Mouse (Mus musculus) R1 (cell line): Measurements from ENCODE around the gene Csnk2a1.
"Not testable (repeated sequence)": the region's sequence is repeated elsewhere in the genome, so short reads cannot be mapped to it uniquely, and the experiment has no call there.

Source experiments
- DNase-seq: peaks from one replicate; pipeline ENCODE4 v3.0.0-alpha.2; 2018; ENCODE audit warnings: low read depth, low spot score

The Csnk2a1 gene

DNA sequence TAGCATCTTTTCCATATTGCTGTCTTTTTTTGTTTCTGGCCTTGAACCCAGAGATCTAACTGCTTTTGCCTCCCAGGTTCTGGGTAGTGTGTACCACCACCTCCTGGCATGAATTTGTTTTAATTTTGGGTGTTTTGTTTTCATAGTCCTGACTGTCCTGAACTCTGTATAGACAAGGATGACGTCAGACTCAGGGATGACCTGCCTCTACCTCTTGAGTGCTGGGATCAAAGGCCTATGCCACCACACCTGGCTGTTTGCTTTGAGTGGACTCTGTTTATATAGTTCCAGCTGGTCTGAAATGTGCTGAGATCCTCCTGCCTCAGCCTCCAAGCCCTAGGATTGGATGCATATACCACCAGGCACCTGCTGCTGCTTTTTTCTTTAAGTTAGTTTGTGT lies 11.3 kb downstream of the Csnk2a1 start:
- no peak for DNase-seq

DNA sequence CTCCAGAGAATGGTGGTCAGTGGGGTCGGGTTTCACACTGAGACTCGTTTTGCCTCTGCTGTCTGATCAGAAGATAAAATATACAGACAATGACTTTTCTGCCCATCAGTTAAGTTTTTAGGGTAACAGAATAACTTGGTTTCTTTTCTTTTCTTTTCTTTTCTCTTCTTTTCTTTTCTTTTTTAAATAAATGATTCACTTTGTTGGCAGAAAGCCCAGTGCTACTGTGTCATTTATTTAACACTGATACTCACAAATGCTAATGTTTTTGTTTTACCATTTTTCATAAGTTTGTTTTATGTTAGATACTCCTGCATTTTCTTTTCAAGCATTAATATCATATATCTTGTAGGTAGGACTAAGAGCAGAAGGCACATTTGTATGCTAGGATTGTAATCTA lies 13.9 kb downstream of the Csnk2a1 start:
- no peak for DNase-seq

DNA sequence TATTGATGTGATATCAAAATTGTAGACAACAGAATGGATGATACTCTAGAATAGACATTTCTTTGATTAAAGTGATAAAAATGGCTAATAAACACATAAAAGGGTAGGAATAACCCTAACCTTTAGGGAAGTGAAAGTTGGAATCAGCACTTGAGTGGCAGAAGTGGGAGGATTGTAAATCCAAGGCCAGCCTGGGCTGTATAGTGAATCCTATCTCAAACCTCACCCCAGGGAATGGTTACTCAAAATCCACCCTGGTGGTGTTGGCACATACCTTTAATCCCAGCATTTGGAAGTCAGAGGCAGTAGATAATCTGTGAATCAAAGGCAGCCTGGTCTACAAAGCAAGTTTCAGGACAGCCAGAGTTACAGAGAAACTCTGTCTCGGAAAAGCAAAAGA lies 20.6 kb downstream of the Csnk2a1 start:
- DNase-seq: no peak

DNA sequence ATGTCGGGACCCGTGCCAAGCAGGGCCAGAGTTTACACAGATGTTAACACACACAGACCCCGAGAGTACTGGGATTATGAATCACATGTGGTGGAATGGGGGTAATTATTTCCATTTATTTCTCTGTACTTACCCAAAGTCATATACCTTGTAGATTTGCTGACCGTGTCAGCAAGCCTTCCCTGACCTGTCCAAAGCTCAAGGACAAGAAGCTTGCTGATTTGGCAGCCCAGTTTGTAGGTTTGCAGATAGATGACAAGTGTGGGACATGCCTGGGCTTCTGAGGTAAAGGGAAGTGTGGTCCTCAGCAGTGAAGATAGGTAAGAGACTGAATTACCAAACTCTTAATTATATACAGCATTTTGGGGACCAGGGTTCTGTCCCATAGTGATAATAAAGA lies 23.9 kb downstream of the Csnk2a1 start:
- DNase-seq: no peak

DNA sequence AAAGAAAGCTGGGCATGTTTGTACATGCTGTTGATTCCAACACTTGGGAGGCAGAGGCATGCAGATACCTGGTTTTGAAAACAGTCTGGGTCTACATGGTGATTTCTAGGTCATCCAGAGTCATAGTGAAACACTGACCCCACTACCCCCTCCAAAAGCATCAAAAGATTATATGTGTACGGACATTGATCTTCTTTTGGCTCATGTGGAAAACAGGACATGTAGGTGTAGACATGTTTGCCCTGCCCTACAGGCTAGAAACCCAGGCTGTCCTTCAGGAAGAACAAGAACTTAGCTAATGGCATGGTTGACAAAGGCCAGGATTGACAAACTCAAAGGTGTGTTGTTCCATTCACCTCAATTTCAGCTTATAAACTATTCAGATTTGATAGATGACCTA lies 33.1 kb downstream of the Csnk2a1 start:
- DNase-seq: no peak

DNA sequence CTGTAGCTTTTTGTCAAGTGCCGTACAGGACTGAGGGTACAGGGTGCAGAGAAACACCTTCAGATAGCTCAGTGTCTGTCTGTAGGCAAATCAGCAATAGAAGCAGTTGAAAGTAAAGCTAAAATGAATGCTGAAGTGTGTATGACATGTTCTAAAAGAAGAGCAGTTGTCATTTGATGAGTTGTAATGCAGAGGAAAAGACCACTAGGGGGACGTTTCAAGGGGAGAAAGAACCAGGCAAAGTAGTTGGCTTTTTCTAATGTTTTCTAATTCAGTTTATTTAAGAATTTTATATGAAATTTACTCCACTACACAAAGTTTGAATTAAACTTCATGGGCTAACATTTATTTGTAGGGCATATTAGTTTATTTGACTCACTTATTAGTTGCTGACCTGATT lies 47.0 kb downstream of the Csnk2a1 start:
- no peak for DNase-seq

DNA sequence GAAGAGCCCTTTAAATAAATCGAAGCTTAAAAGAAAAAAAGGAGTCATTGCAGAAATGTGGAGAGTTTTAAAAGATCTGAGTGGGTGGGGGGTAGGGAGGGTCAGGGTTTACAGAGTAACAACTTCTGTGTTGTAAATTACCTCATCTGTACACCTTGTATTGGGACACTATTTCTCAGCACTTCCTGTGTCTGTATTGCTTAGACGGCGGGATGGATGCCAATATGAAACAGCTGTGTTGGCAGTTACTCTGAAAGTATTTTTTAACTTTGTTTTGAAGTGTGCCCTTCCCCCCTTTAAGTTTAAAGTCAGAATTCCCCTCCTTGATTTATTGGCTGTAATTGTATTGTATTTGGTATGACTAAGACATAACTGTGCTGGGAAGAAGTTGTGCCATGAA lies 54.8 kb downstream of the Csnk2a1 start:
- no peak for DNase-seq

DNA sequence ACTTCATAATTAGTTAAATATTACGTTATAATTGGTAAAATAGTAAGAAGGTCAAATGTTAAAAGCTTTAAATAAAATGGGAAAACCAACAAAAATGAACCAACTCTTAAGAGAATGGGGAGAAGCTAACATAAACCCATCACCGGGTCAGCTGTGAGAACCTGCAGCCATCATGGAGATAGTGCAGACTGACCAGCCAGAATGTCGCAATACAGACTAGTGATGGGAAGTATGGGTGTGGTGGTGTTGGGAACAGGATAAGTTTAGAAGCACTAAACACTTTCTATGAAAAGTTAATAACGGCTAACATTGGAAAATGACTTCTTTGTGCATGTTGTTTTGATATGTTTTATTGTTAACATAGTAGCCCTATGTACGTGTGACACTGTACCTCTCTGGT lies 60.9 kb downstream of the Csnk2a1 start:
- DNase-seq: no peak

DNA sequence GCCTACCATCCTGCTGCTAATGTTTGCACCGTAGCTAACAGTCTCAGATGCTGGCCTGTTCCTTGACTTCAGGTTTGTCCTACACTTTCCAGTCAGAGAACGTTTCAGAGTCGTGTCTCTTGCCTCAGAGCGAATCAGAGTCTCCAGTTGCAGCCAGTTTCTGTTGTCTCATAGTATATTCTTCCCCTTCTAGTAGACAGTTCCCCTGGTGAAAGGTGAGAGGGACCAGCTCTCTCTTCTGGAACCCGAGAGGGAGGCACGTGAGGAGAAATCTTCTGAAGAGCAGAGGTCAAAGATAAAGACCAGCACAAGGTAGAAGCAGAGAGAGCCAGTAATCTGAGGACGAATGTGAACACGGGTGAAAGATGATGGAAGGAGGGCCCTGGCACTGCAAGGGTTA lies 61.4 kb downstream of the Csnk2a1 start:
- DNase-seq: no peak

DNA sequence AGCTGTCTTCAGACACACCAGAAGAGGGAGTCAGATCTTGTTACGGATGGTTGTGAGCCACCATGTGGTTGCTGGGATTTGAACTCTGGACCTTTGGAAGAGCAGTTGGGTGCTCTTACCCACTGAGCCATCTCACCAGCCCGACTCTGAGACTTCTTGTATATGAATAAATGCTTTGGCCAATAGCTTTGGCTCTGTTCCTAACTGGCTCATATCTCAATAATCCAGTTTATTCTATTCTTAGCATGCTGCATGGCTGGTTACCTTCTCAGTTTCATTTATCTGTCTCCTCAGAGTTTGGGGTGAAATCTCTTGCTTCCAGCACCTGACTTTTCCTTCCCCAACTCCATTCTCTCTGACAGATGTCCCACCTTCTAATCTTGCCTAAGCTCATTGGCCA lies 63.0 kb downstream of the Csnk2a1 start:
- not testable (repeated sequence) for DNase-seq

DNA sequence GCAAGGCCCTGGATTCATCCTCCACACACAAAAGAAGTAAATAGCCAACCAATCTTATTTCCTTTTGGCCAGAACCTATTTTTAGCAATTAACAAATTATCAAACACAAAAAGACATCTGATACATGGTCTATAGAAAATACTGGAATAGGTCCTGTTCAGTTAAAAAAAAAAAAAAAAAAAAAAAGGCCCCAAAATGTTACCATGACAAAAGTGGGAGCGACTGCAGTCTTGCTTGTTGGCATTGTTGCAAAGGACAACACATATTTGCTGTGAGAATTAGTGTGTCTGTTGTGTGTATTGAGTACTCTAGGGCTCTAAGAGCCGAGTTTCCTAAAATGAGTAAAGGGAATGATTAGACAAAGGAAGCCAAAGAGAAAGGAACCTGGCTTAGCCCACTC lies 65.8 kb downstream of the Csnk2a1 start:
- no peak for DNase-seq

DNA sequence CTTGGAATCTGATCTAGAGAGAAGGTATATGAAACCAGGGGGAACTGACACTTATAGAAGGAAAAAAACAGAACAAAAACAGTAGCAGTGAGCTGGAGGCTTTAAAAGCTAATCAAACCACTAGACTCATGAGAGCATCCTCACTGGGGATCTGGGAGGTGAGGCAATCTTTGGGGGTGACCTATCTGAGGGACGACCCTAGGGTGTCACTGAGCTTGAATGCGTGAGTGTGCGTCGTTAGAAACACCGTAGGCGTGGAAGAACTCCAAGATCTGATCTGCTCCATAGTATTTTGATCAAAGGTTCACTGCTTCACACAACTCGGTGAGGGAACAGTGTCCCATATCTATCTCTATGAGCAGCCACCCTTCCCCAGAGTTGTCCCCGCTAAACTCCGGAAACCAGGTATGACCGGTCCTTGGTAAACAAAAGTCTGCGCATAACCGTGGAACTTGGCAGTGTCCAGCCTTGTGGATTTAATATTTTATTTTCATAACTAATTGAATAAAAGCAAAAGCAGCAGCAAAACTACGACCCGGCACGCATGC lies 66.6 kb downstream of the Csnk2a1 start:
- DNase-seq: no peak

DNA sequence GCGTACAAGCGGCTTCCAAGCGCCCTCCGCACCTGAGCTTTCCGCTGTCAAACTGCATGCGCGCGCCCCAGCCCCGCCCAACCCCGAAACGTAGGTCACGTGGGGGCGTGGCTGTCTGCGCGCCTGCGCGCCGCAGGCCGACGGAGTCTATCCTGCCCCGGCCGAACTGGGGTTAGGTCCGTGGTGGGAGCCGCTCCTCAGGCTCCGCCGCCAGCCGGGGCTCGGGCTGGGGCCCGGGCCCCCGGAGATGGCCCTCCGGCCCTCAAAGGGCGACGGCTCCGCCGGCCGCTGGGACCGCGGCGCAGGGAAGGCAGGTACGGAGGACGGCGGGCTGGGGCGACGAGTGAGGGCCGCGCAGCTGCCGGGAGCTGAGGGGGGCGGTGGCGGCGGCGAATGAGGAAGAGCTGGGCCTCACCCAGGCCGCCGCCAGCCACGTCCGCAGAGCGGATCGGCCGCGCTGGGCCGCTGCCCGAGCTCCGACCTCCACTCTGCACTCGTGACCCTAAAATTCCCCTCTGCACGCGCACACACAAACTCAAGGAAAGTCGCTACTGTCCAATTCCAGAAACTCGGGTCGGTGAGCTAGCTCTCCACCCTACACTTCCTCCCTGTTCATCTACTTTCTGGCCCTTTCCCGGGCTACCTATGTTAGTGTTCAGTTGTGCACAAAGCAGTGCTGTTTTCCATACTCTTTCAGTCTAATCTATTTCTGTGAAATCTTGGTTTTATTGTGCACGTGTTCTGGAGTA lies 67.3 kb downstream of the Csnk2a1 start, which contains the start of gene Tbc1d20:
Gene Tbc1d20 (plus strand): TSS at position 102 of the 749 bp plus-strand sequence.
- peak; percentile 92 for DNase-seq

DNA sequence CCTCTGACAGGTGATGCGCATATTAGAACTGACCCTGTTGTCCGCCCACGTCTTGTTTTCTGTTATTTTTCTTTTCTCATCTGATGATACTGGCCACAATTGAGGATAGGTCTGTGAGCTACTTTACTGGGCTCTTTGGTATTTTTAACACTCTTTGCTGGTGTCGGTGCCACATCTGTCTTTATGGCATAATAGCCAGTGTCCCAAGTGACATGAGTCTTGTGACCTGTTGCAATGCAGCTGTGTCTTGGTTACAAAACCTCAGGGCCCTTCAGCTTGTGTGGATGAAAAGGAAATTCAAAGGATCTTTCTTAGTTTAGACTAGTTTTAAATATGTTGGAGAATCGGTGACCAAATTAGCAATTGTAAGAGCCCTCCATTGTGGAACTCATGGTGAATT lies 67.9 kb downstream of the Csnk2a1 start:
- DNase-seq: no peak

DNA sequence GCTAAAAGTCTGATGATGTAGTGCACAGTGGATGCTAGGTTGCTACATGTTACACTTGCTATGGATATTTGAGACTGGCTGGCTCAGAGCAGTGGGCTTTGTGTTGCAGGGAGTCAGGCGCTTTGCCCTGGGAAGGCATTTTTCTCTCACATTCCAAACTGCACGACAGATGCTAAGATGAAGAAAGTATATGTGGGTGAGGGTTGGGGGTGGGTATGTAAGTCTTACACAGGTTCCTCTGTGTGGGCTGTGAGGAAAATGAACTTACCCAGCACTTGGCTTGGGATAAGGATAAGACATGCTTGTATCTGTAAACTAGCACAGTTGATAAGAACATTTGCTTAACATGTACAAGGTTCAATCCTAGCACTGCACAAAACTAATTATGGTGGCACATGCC lies 76.2 kb downstream of the Csnk2a1 start:
- DNase-seq: no peak

DNA sequence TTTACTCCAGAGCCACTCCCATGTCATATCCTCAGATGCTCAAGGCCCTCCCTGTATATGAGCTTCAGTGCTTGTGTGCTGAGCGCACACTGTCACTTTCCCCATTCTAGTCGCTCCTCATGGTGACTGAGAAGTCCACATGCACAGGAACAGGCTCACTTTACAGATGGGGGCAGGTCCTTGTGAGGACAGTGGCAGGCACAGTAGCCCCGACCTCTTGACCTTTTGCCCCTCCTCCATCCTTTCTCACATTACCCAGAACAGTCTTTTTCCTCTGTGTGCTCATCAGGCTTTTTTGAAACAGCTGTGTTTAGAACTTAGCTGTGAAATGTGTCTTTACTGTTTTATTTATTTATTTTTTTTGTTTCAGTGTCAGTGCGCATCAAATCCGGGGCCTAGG lies 77.1 kb downstream of the Csnk2a1 start:
- no peak for DNase-seq

DNA sequence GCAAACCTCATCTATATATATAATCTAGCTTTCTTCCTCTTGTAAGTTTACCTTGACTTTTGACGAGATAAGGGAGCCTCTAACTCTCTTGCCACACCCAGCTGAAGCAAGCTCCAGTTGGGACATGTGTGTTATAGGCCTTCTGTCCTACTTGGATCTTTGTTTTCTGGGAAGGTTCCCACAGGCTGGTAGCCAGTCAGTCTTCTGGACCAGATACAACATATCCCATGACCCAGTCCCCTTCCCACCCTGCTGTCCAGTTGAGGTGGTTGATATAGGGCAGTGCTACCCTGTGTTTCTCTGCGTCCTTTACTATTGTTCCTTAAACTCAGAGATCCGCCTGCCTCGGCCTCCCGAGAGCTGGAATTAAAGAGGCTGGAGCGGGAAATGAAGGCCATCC lies 78.8 kb downstream of the Csnk2a1 start:
- no peak for DNase-seq

DNA sequence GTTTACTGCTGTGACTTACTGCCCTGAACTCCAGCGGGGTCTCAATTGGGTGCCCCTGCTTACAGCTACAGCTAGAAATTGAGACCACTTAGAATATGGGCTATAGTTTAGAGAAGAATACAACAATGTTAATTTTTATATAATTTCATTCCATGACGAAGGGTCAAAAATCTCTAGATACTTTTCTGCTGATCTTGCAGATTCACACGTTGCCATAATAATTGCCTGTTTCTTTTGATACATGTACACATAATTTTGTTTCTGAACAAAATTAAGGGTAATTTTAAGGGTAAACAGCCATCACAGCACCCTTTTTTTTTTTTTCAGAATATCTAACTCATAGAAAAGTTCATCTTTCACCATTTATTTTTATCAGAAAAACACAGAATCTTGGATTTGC lies 80.5 kb downstream of the Csnk2a1 start:
- no peak for DNase-seq

DNA sequence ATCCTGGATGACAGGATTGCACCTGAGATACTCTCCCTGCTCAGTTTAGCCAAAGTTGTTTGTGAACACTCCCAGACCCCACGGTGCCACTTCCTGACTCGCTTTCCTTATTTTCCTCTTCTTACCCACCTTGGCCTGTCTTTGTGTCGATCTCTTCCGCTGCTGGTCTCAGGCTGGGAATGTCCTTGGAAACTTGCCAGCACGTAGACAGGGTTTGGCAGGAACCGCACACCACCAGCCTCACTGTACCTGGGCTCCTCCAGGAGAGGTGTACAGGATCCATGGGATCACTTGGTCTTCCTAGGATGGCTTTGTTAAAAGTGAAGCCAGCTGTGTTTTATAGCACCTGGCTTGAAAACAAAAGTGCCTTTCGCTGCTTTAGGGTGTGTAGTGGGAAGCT lies 86.4 kb downstream of the Csnk2a1 start:
- DNase-seq: no peak

DNA sequence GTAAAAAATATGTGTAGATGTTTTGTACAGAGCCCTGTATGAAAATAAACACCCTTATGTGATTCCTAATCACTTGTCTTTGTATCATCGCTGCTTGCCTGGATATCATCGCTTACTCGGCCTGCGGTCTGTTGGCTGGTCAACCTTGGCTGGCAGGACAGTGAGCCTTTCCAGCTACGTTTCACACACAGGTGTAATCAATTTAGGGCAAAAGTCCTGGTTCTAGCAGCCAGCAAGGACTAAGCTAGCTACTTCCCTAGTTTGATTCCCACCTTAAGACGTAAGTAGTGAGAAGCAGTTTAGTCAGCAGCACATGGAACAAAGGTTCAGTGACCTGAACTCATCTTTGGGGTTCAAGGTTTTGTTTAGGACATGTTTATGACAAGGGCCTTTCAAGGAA lies 87.3 kb downstream of the Csnk2a1 start:
- no peak for DNase-seq

DNA sequence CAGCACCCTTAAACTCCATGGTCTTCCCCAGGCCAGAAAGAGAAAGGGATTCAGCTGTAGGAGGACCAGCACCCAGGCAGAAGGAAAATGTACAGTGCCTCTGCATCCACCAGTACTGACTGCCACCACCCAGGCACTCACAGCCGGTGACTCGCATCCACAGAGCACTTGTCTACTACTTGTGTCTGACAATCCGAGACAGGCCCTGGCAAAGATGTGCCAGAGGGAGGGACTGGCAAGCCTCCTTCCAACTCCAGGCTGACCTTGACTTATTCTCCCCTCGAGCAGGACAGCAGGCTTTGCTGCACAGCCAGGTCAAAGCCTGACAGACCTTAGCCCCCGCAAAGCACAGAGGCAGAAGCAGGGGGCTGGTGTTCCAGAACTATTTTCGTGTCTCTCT lies 90.4 kb downstream of the Csnk2a1 start:
- no peak for DNase-seq

DNA sequence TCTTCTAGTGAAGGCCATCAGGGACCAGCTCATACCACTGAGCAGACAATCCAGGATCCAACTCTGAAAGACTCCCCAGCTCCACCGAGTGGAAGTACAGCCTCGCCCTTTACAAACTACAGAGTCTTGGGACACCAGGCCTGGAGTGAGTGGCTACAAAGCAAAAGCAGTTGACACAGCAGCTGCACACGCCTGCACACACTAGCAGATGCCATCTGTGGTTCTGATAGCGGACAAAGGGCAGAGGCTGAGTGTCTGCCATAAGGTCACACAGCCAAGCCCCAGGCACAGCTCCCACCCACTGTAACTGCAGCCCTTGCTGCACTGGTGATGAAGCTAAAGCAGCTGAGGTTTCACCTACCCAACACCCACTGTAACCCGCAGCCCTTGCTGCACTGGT lies 94.9 kb downstream of the Csnk2a1 start:
- no peak for DNase-seq

DNA sequence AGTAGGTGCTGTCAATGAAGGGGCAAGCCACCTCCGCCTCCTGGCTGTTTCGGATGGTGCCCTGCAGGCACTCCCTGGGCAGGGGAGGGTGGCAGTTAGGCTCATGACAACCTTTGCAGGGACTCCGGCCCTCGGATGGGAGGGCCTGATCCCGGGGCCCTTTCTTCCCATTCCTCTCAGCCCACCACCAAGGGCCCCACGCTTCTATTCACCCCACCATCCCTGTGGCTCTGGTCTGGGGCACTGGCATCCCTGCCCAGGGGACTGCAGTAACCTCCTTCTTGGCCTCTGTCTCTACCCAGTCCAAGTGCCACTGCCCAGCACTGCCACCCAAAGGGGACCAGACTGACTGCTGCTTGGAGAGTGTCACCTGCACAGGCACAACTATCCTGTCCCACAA lies 95.6 kb downstream of the Csnk2a1 start:
- no peak for DNase-seq

DNA sequence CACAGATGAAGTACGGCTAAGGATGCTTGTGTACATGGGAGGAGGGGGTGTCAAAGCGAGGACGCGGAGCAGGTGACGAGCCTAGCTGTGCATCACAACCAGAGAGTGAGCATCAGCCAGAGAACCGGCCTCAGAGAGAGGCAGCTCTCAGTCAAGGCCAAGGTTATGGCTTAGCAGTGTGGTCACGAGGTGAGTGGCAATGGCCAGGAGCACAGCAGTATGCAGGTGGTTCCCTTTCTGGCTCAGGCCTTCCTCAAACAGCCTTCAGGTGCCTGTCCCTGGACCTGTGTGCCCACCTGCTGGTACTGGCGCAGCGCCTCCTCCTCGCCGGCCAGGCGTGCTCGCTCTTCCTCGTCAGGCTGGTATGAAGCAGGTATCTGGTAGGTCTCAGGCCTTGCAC lies 97.3 kb downstream of the Csnk2a1 start:
- DNase-seq: no peak
